ENCODE assay signal across 10 mouse cellular contexts in the genomic region with DNA sequence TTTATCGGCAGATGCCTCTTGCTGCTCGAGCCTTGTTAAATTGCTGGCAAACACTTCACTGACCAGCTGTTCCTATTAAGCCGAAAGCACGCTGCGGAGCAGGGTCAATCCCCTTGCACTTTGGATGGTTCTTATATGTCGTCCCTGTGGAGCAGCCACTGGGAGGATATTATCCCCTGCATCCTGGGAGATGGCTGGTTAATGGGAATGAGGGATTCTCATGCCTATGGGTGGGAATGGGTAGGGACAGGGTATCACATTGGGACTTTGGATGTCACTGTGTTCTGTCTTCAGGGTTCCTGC.
DNase-seq lines count a peak whose midpoint lies in the region; ATAC-seq lines count a peak whose summit lies in the region.
"Had no signal": no experiment of that assay in that cellular context is flagged by ENCODE, and none has a peak within 500 bp of the region (broad histone marks: within the 10 kb centered on the region; RNA-seq: fewer than 3 reads in every experiment).

No protein-coding gene starts in this region.

- H3K27ac ChIP-seq in embryonic facial prominence, embryonic 11.5 days (replicated peaks; ENCODE audit: low read depth, low read length): no peak overlapping the region
- no peak overlapping the region for H3K27ac ChIP-seq in embryonic facial prominence, embryonic 10.5 days (replicated peaks)
- H3K27ac ChIP-seq in hindbrain, embryonic 16.5 days (ENCODE audit: low read depth, low read length): no peak overlapping the region
- H3K27ac ChIP-seq in midbrain, embryonic 12.5 days (replicated peaks): no peak overlapping the region
- H3K27ac ChIP-seq in heart, embryonic 12.5 days (ENCODE audit: poor library complexity, severe bottlenecking): no peak overlapping the region

- H3K36me3 ChIP-seq in embryonic facial prominence, embryonic 11.5 days (replicated peaks; ENCODE audit: control insufficient read depth, insufficient read depth, low read depth, low read length): no peaks in the 10 kb centered on the region
- no peaks in the 10 kb centered on the region for H3K36me3 ChIP-seq in embryonic facial prominence, embryonic 10.5 days (replicated peaks)
- H3K36me3 ChIP-seq in hindbrain, embryonic 16.5 days (ENCODE audit: control insufficient read depth, insufficient read depth, low read length): no peaks in the 10 kb centered on the region
- no peaks in the 10 kb centered on the region for H3K36me3 ChIP-seq in midbrain, embryonic 12.5 days
- no peaks in the 10 kb centered on the region for H3K36me3 ChIP-seq in heart, embryonic 12.5 days

- no peaks in the 10 kb centered on the region for H3K9me3 ChIP-seq in embryonic facial prominence, embryonic 11.5 days (replicated peaks; ENCODE audit: control insufficient read depth, low read length)
- no peaks in the 10 kb centered on the region for H3K9me3 ChIP-seq in embryonic facial prominence, embryonic 10.5 days
- H3K9me3 ChIP-seq in hindbrain, embryonic 16.5 days (ENCODE audit: control insufficient read depth, low read length): no peaks in the 10 kb centered on the region
- no peaks in the 10 kb centered on the region for H3K9me3 ChIP-seq in midbrain, embryonic 12.5 days
- 0 out of 2 replicates have a peak, but pooled peaks cover 4% of the 10 kb centered on the region for H3K9me3 ChIP-seq in heart, embryonic 12.5 days (replicated peaks)

- no peak overlapping the region for H3K4me3 ChIP-seq in embryonic facial prominence, embryonic 11.5 days (ENCODE audit: low read depth, low read length)
- no peak overlapping the region for H3K4me3 ChIP-seq in embryonic facial prominence, embryonic 10.5 days
- H3K4me3 ChIP-seq in hindbrain, embryonic 16.5 days (ENCODE audit: low read length): no peak overlapping the region
- H3K4me3 ChIP-seq in midbrain, embryonic 12.5 days: no peak overlapping the region
- no peak overlapping the region for H3K4me3 ChIP-seq in heart, embryonic 12.5 days

- no peak overlapping the region for H3K9ac ChIP-seq in embryonic facial prominence, embryonic 11.5 days (replicated peaks; ENCODE audit: low read length)
- H3K9ac ChIP-seq in hindbrain, embryonic 16.5 days (ENCODE audit: low read depth, low read length): no peak overlapping the region; the same call in 1 of the 2 replicates
- no peak overlapping the region for H3K9ac ChIP-seq in midbrain, embryonic 12.5 days (replicated peaks)
- H3K9ac ChIP-seq in heart, embryonic 12.5 days: no peak overlapping the region

- no peak for ATAC-seq in embryonic facial prominence, embryonic 11.5 days (replicated peaks; ENCODE audit: insufficient number of reproducible peaks, low FRiP score, low TSS enrichment, low read depth)
- peak; percentile 55; the same call in 1 of the 2 replicates for ATAC-seq in hindbrain, embryonic 16.5 days
- ATAC-seq in midbrain, embryonic 12.5 days (ENCODE audit: low FRiP score, low read depth): peak; percentile 57
- ATAC-seq in heart, embryonic 12.5 days (ENCODE audit: insufficient number of reproducible peaks, low FRiP score): no peak
- ATAC-seq: Patski had no signal

- H3K27me3 ChIP-seq in embryonic facial prominence, embryonic 11.5 days (ENCODE audit: control insufficient read depth, insufficient read depth, low read length): no peaks in the 10 kb centered on the region
- H3K27me3 ChIP-seq in embryonic facial prominence, embryonic 10.5 days (replicated peaks; ENCODE audit: low read depth, poor library complexity, severe bottlenecking): no peaks in the 10 kb centered on the region
- no peaks in the 10 kb centered on the region for H3K27me3 ChIP-seq in hindbrain, embryonic 16.5 days (replicated peaks; ENCODE audit: control insufficient read depth, insufficient read depth, low read length)
- peaks cover 13% of the 10 kb centered on the region for H3K27me3 ChIP-seq in midbrain, embryonic 12.5 days
- peaks cover 18% of the 10 kb centered on the region; the same call in 1 of the 2 replicates for H3K27me3 ChIP-seq in heart, embryonic 12.5 days (replicated peaks)
- H3K27me3 ChIP-seq: Patski had no signal

- no peaks in the 10 kb centered on the region for H3K4me1 ChIP-seq in embryonic facial prominence, embryonic 11.5 days (ENCODE audit: control insufficient read depth, insufficient read depth, low read length)
- peaks cover 28% of the 10 kb centered on the region for H3K4me1 ChIP-seq in embryonic facial prominence, embryonic 10.5 days
- H3K4me1 ChIP-seq in hindbrain, embryonic 16.5 days (ENCODE audit: control insufficient read depth, insufficient read depth, low read depth, low read length): peaks cover 11% of the 10 kb centered on the region
- H3K4me1 ChIP-seq in midbrain, embryonic 12.5 days: peaks cover 32% of the 10 kb centered on the region
- H3K4me1 ChIP-seq in heart, embryonic 12.5 days (replicated peaks): no peaks in the 10 kb centered on the region

- DNase-seq in embryonic facial prominence, embryonic 11.5 days (ENCODE audit: low spot score): peak; percentile 13
- no peak for DNase-seq in embryonic facial prominence, embryonic 10.5 days (ENCODE audit: low spot score)
- peak; percentile 37 for DNase-seq in embryo, embryonic 10.5 days (ENCODE audit: low spot score)
- no peak for DNase-seq in frontal cortex, postnatal 36 days (ENCODE audit: low spot score in 2 of 2)
- DNase-seq in frontal cortex, postnatal 10 days (ENCODE audit: low spot score in 2 of 2): no peak
- DNase-seq: heart, postnatal 36 days had no signal

- no peak overlapping the region for H3K4me2 ChIP-seq in embryonic facial prominence, embryonic 11.5 days (ENCODE audit: low read depth, low read length)
- H3K4me2 ChIP-seq in hindbrain, embryonic 16.5 days (ENCODE audit: low read length): peak overlapping the region; percentile 9; the same call in 1 of the 2 replicates
- H3K4me2 ChIP-seq in midbrain, embryonic 12.5 days (replicated peaks): no peak overlapping the region
- no peak overlapping the region for H3K4me2 ChIP-seq in heart, embryonic 12.5 days

- WGBS in embryonic facial prominence, embryonic 11.5 days: 52% methylated on average over 6 of the region's 6 CpGs
- WGBS in embryonic facial prominence, embryonic 10.5 days: 60% methylated on average over 6 of the region's 6 CpGs
- WGBS in hindbrain, embryonic 16.5 days: 14% methylated on average over 6 of the region's 6 CpGs
- 34% methylated on average over 6 of the region's 6 CpGs for WGBS in midbrain, embryonic 12.5 days
- WGBS in heart, embryonic 12.5 days: 75% methylated on average over 6 of the region's 6 CpGs

Comparison
In these comparisons a context has a peak if more than half of its experiments do, and no peak if none do; other contexts are left out.
1. DNase-seq: peak in embryonic facial prominence, embryonic 11.5 days (single experiment) and embryo, embryonic 10.5 days (single experiment); none in embryonic facial prominence, embryonic 10.5 days (single experiment), frontal cortex, postnatal 36 days (0 of 2) and frontal cortex, postnatal 10 days (0 of 2).
2. ATAC-seq: peak in hindbrain, embryonic 16.5 days (single experiment) and midbrain, embryonic 12.5 days (single experiment); none in embryonic facial prominence, embryonic 11.5 days (single experiment) and heart, embryonic 12.5 days (single experiment).